Mouse (Mus musculus) 416B (cell line): ENCODE measurements around the gene Gm4788.
"Not testable (repeated sequence)": the region's sequence is repeated elsewhere in the genome, so short reads cannot be mapped to it uniquely, and the experiment has no call there.

Experiments
- DNase-seq: peaks from one replicate; pipeline ENCODE4 v3.0.0; 2011; ENCODE audit warnings: low read depth

The Gm4788 gene

DNA sequence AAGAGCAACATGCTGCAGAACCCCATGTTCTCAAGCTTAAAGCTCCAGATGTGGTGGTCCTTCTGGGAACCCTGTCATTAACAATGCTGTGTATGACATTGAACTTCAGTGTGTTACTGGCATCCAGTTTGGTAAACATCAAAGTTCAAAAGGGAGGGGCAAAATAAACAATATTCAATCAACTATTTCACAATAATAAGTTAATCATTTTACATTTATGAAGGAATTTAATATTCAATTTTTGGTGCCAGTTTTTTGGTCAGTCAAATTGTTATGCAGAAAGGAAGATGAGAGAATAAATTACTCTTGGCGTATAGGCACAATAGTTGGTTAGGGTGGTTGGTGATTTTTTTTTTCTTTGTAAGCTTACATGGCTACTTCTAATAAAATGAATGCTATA lies at the start of gene Gm4788:
Gm4788 (minus strand) TSS at position 101 of the 400 bp plus-strand sequence.
- DNase-seq = no peak

GRCm38 (mm10) chr1:139808594-139808993 lies 27.6 kb upstream of the Gm4788 start:
- no peak for DNase-seq

DNA sequence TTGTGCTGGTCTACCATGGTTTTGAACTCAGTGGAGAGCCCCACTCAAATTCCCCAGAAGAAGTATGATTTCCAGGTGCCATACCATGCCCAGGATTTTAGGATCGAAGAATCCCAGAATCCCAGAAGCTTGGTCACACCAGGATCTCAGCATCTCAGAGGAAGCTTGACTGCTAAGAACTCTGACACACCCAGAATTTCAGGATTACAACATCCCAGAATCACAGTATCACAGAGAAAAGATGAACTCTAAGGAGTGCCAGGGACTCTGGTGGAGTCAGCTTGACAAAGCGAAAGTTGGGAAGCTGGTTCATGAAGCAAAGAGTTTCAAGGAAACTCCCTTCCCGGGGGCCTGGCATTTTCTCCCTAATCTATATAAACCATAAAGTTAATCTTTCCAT lies 11.1 kb downstream of the Gm4788 start:
- DNase-seq = not testable (repeated sequence)

DNA sequence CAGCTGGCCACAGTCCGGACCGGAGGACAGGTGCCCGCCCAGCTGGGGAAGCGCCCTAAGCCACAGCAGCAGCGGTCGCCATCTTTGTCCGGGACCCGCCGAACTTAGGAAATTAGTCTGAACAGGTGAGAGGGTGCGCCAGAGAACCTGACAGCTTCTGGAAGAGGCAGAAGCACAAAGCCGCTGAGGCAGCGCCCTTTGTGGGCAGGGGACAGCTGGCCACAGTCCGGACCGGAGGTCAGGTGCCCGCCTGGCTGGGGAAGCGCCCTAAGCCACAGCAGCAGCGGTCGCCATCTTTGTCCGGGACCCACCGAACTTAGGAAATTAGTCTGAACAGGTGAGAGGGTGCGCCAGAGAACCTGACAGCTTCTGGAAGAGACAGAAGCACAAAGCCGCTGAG lies 64.4 kb downstream of the Gm4788 start:
- not testable (repeated sequence) for DNase-seq

GRCm38 (mm10) chr1:139716249-139716648 lies 64.8 kb downstream of the Gm4788 start:
- not testable (repeated sequence) for DNase-seq

- not testable (repeated sequence) for DNase-seq
These were observed 131.1 kb downstream of the Gm4788 start for GRCm38 (mm10) chr1:139649921-139650320.
